Mouse (Mus musculus) MEL (cell line): Measurements from ENCODE around the gene Prp2. TPM values are rescaled to one million over a fixed set of nuclear protein-coding genes. Genes with fewer than 3 reads are reported as not detected.
"Not testable (repeated sequence)": the region's sequence is repeated elsewhere in the genome, so short reads cannot be mapped to it uniquely, and the experiment has no call there.

Source experiments
- DNase-seq: peaks from one replicate; pipeline ENCODE4 v3.0.0; 2011; ENCODE audit warnings: low read depth, low spot score
- H3K27ac ChIP-seq: 2 replicates; pipeline ENCODE4 v1.5.1; 2012; ENCODE audit warnings: low read depth, mild to moderate bottlenecking, control low read depth, low read length, moderate library complexity; ENCODE audit not compliant: control insufficient read depth
- H3K27me3 ChIP-seq, 2 experiments: fragments of 150-350 bp in 1 of 2; sonication (generic) in 1 of 2; 2 replicates each; pipeline ENCODE4 v1.6.1; 2012; ENCODE audit warnings: low read length in 2 of 2, mild to moderate bottlenecking in 2 of 2, improper control_type of control experiment in 1 of 2, moderate library complexity in 1 of 2; ENCODE audit not compliant: insufficient read depth in 2 of 2, control insufficient read depth in 1 of 2
- H3K36me3 ChIP-seq, 2 experiments: 2 replicates each; pipeline ENCODE4 v1.6.1; 2012 to 2014; ENCODE audit warnings: low read length in 2 of 2, improper control_type of control experiment in 1 of 2, inconsistent platforms in 1 of 2, mild to moderate bottlenecking in 1 of 2; ENCODE audit not compliant: insufficient read depth in 2 of 2, control insufficient read depth in 1 of 2
- H3K4me1 ChIP-seq, 2 experiments: fragments of 150-350 bp in 1 of 2; sonication (generic) in 1 of 2; 2 replicates each; pipeline ENCODE4 v1.6.1; 2012; ENCODE audit warnings: low read length in 2 of 2, improper control_type of control experiment in 1 of 2, mild to moderate bottlenecking in 1 of 2; ENCODE audit not compliant: insufficient read depth in 2 of 2, control insufficient read depth in 1 of 2
- H3K4me3 ChIP-seq, 2 experiments: fragments of 150-350 bp in 1 of 2; sonication (generic) in 1 of 2; 2 replicates each; pipeline ENCODE4 v1.5.1; 2012; ENCODE audit warnings: low read depth in 2 of 2, low read length in 2 of 2, mild to moderate bottlenecking in 2 of 2, moderate library complexity in 2 of 2, control low read depth in 1 of 2, improper control_type of control experiment in 1 of 2; ENCODE audit not compliant: control insufficient read depth in 1 of 2, insufficient read depth in 1 of 2
- H3K79me2 ChIP-seq: 2 replicates; pipeline ENCODE4 v1.6.1; 2012; ENCODE audit warnings: mild to moderate bottlenecking, low read length, moderate library complexity; ENCODE audit not compliant: control insufficient read depth, poor library complexity, insufficient read depth
- H3K9ac ChIP-seq: 2 replicates; pipeline ENCODE4 v1.6.1; 2012; ENCODE audit warnings: low read depth, mild to moderate bottlenecking, control low read depth, low read length, moderate library complexity; ENCODE audit not compliant: control insufficient read depth, poor library complexity, severe bottlenecking
- H3K9me3 ChIP-seq: fragments of 150-350 bp; sonication (generic); replicated peaks from 2 replicates; pipeline ENCODE4 v1.6.1; 2012; ENCODE audit warnings: mild to moderate bottlenecking, low read length, improper control_type of control experiment, moderate library complexity; ENCODE audit not compliant: insufficient read depth
- CHD2 ChIP-seq: IDR thresholded peaks from 2 replicates; pipeline ENCODE4 v1.6.1; 2011; ENCODE audit warnings: low read length, improper control_type of control experiment
- CTCF ChIP-seq, 3 experiments: IDR thresholded peaks in 2 of 3; conservative IDR thresholded peaks in 1 of 3; 2 replicates each; pipeline ENCODE4 v1.5.1; 2011 to 2012; ENCODE audit warnings: low read length in 3 of 3, low read depth in 2 of 3, mild to moderate bottlenecking in 2 of 3, improper control_type of control experiment in 1 of 3, inconsistent platforms in 1 of 3, mixed read lengths in 1 of 3, moderate library complexity in 1 of 3; ENCODE audit not compliant: control insufficient read depth in 1 of 3, insufficient read depth in 1 of 3, poor library complexity in 1 of 3, severe bottlenecking in 1 of 3
- HCFC1 ChIP-seq: IDR thresholded peaks from 2 replicates; pipeline ENCODE4 v1.6.1; 2012; ENCODE audit warnings: low read depth, mild to moderate bottlenecking, inconsistent platforms, low read length, improper control_type of control experiment, moderate library complexity
- MYC ChIP-seq: IDR thresholded peaks from 2 replicates; pipeline ENCODE4 v1.6.1; 2011; ENCODE audit warnings: low read depth, mild to moderate bottlenecking, low read length, improper control_type of control experiment, moderate library complexity
- POLR2A ChIP-seq, 2 experiments: IDR thresholded peaks; 2 replicates each; pipeline ENCODE4 v1.6.1; 2011 to 2012; ENCODE audit warnings: low read length in 2 of 2, mild to moderate bottlenecking in 2 of 2, control low read depth in 1 of 2, improper control_type of control experiment in 1 of 2, low read depth in 1 of 2, moderate library complexity in 1 of 2; ENCODE audit not compliant: control insufficient read depth in 1 of 2, insufficient read depth in 1 of 2, poor library complexity in 1 of 2
- POLR2AphosphoS5 ChIP-seq: IDR thresholded peaks from 2 replicates; pipeline ENCODE4 v1.6.1; 2012; ENCODE audit warnings: low read depth, borderline replicate concordance, mild to moderate bottlenecking, inconsistent platforms, low read length, moderate library complexity, mixed read lengths
- RAD21 ChIP-seq: IDR thresholded peaks from 2 replicates; pipeline ENCODE4 v1.6.1; 2011; ENCODE audit warnings: mild to moderate bottlenecking, low read depth, low read length, improper control_type of control experiment
- RCOR1 ChIP-seq: IDR thresholded peaks from 2 replicates; pipeline ENCODE4 v1.6.1; 2012; ENCODE audit warnings: low read depth, mild to moderate bottlenecking, inconsistent platforms, low read length, improper control_type of control experiment
- SIN3A ChIP-seq: IDR thresholded peaks from 2 replicates; pipeline ENCODE4 v1.6.1; 2012; ENCODE audit warnings: low read length, improper control_type of control experiment, inconsistent platforms
- TAL1 ChIP-seq: IDR thresholded peaks from 2 replicates; pipeline ENCODE4 v1.6.1; 2012; ENCODE audit warnings: mild to moderate bottlenecking, inconsistent platforms, low read length, moderate library complexity, mixed read lengths
- TCF12 ChIP-seq: IDR thresholded peaks from 2 replicates; pipeline ENCODE4 v1.6.1; 2014; ENCODE audit warnings: low read depth, mild to moderate bottlenecking, inconsistent platforms, low read length, improper control_type of control experiment, moderate library complexity
- UBTF ChIP-seq: IDR thresholded peaks from 2 replicates; pipeline ENCODE4 v1.6.1; 2012; ENCODE audit warnings: low read depth, mild to moderate bottlenecking, inconsistent platforms, low read length, improper control_type of control experiment, moderate library complexity, borderline replicate concordance; ENCODE audit not compliant: insufficient read depth
- ZMIZ1 ChIP-seq: IDR thresholded peaks from 2 replicates; pipeline ENCODE4 v1.6.1; 2012; ENCODE audit warnings: low read depth, mild to moderate bottlenecking, inconsistent platforms, low read length, improper control_type of control experiment, moderate library complexity
- polyA plus RNA-seq, 2 experiments: library from polyadenylated mRNA; stranded (reverse) in 1 of 2; unstranded in 1 of 2; fragments of >175 nt in 1 of 2; fragments of >200 nt in 1 of 2; gene quantifications; 2 replicates each; pipeline versions ENCODE4 v1.2.1 to v1.2.4; 2012; ENCODE audit warnings: low replicate concordance in 2 of 2, low read depth in 1 of 2; ENCODE audit not compliant: insufficient read length in 2 of 2, insufficient read depth in 1 of 2, missing spikeins in 1 of 2
- total RNA-seq: library from RNA; depleted of rRNA; stranded (reverse); fragments of 300-350 nt; gene quantifications from 2 replicates; pipeline ENCODE4 v1.2.3, GENCODE M21; 2012; rRNA removed

The Prp2 gene
- total RNA-seq (not detected in 2 replicates), polyA plus RNA-seq (not detected)

- not testable (repeated sequence) for H3K36me3 ChIP-seq, H3K9ac ChIP-seq, H3K79me2 ChIP-seq, H3K27ac ChIP-seq, H3K9me3 ChIP-seq, H3K4me1 ChIP-seq, H3K27me3 ChIP-seq, DNase-seq, H3K4me3 ChIP-seq
Measured at GRCm38 (mm10) chr6:132595613-132596012, at the start of gene Prp2. Prp2 (plus strand) TSS chr6:132595913.

- H3K27me3 ChIP-seq, H3K9me3 ChIP-seq, H3K4me3 ChIP-seq, H3K4me1 ChIP-seq, DNase-seq, H3K27ac ChIP-seq, H3K36me3 ChIP-seq, H3K79me2 ChIP-seq, H3K9ac ChIP-seq: not testable (repeated sequence)
Measured at GRCm38 (mm10) chr6:132569509-132569908, 26.2 kb upstream of the Prp2 start, which contains the start of gene Prh1. Prh1 (plus strand) TSS chr6:132569809.

GRCm38 (mm10) chr6:132649399-132649798 is 53.7 kb downstream of the Prp2 start:
- no peak for TF ChIP-seq HCFC1
- no peak for TF ChIP-seq RAD21
- no peak for TF ChIP-seq RCOR1
- no peak for TF ChIP-seq TAL1
- no peak for TF ChIP-seq TCF12
- TF ChIP-seq UBTF = no peak
- TF ChIP-seq CTCF (IDR thresholded peaks at IDR 0.05 in 2 of 3, conservative IDR thresholded peaks at IDR 0.05 in 1 of 3; ENCODE audit: control insufficient read depth in 1 of 3, insufficient read depth in 1 of 3, low read depth in 2 of 3, low read length in 3 of 3, poor library complexity in 1 of 3, severe bottlenecking in 1 of 3) = no peak
- no peak for TF ChIP-seq POLR2A (IDR thresholded peaks at IDR 0.05; ENCODE audit: control insufficient read depth in 1 of 2, insufficient read depth in 1 of 2, low read depth in 1 of 2, low read length in 2 of 2, poor library complexity in 1 of 2)
- no peak for TF ChIP-seq MYC
- no peak for TF ChIP-seq CHD2
- no peak for TF ChIP-seq SIN3A
- no peak for TF ChIP-seq ZMIZ1
- no peak for TF ChIP-seq POLR2AphosphoS5
- Histone ChIP-seq H3K79me2 (no peaks in the 10 kb centered on the region), H3K4me1 (no peaks in the 10 kb centered on the region), H3K27ac (no peak overlapping the region), H3K27me3 (no peaks in the 10 kb centered on the region), H3K9me3 (no peaks in the 10 kb centered on the region), H3K4me3 (no peak overlapping the region), H3K9ac (no peak overlapping the region), H3K36me3 (no peaks in the 10 kb centered on the region)
- no peak for DNase-seq

Other genes with a start within 250 kb of the Prp2 start
- not detected in 2 replicates for gene Gm8882, start 231.8 kb upstream of the Prp2 start, total RNA-seq
- not detected for gene Gm8882, start 231.8 kb upstream of the Prp2 start, polyA plus RNA-seq
- gene Prh1, start 26.1 kb upstream of the Prp2 start, total RNA-seq = not detected in 2 replicates
- gene Prh1, start 26.1 kb upstream of the Prp2 start, polyA plus RNA-seq = not detected
- gene A630073D07Rik, start 55.6 kb downstream of the Prp2 start, total RNA-seq = not detected in 2 replicates
- not detected for gene A630073D07Rik, start 55.6 kb downstream of the Prp2 start, polyA plus RNA-seq
- gene Tas2r120, start 61.0 kb downstream of the Prp2 start, total RNA-seq = not detected in 2 replicates
- not detected for gene Tas2r120, start 61.0 kb downstream of the Prp2 start, polyA plus RNA-seq
- gene Tas2r121, start 105.1 kb downstream of the Prp2 start, total RNA-seq = not detected in 2 replicates
- gene Tas2r121, start 105.1 kb downstream of the Prp2 start, polyA plus RNA-seq = not detected
- not detected in 2 replicates for gene Tas2r122, start 116.0 kb downstream of the Prp2 start, total RNA-seq
- gene Tas2r122, start 116.0 kb downstream of the Prp2 start, polyA plus RNA-seq = not detected
- not detected in 2 replicates for gene Tas2r115, start 142.1 kb downstream of the Prp2 start, total RNA-seq
- gene Tas2r115, start 142.1 kb downstream of the Prp2 start, polyA plus RNA-seq = not detected
- gene Tas2r124, start 158.8 kb downstream of the Prp2 start, total RNA-seq = not detected in 2 replicates
- gene Tas2r124, start 158.8 kb downstream of the Prp2 start, polyA plus RNA-seq = not detected
- not detected in 2 replicates for gene Tas2r102, start 166.2 kb downstream of the Prp2 start, total RNA-seq
- gene Tas2r102, start 166.2 kb downstream of the Prp2 start, polyA plus RNA-seq = not detected
- not detected in 2 replicates for gene Tas2r136, start 182.2 kb downstream of the Prp2 start, total RNA-seq
- gene Tas2r136, start 182.2 kb downstream of the Prp2 start, polyA plus RNA-seq = not detected
- gene Tas2r117, start 206.9 kb downstream of the Prp2 start, total RNA-seq = not detected in 2 replicates
- gene Tas2r117, start 206.9 kb downstream of the Prp2 start, polyA plus RNA-seq = not detected